25 mouse cellular contexts compared by ENCODE assay signal in genomic region chr10:13113641-13114040, GRCm38 (mm10). TPM values are rescaled to one million over a fixed set of nuclear protein-coding genes. Genes with fewer than 3 reads are reported as not detected.
DNase-seq lines count a peak whose midpoint lies in the region; ATAC-seq lines count a peak whose summit lies in the region.
"Had no signal": no experiment of that assay in that cellular context is flagged by ENCODE, and none has a peak within 500 bp of the region (broad histone marks: within the 10 kb centered on the region; RNA-seq: fewer than 3 reads in every experiment).

No protein-coding gene starts in this region.

- 75% methylated on average over 4 of the region's 4 CpGs for WGBS in hindbrain, embryonic 10.5 days
- WGBS in hindbrain, embryonic 14.5 days: 81% methylated on average over 4 of the region's 4 CpGs
- 77% methylated on average over 4 of the region's 4 CpGs for WGBS in midbrain, embryonic 10.5 days
- WGBS in midbrain, embryonic 15.5 days: 67% methylated on average over 4 of the region's 4 CpGs
- 82% methylated on average over 4 of the region's 4 CpGs for WGBS in embryonic facial prominence, embryonic 10.5 days

- H3K4me3 ChIP-seq in hindbrain, embryonic 10.5 days: peak overlapping the region; percentile 7; the same call in 1 of the 2 replicates
- no peak overlapping the region for H3K4me3 ChIP-seq in hindbrain, embryonic 14.5 days (replicated peaks; ENCODE audit: low read length)
- peak overlapping the region; percentile 35; the same call in 1 of the 2 replicates for H3K4me3 ChIP-seq in midbrain, embryonic 10.5 days
- no peak overlapping the region for H3K4me3 ChIP-seq in midbrain, embryonic 15.5 days
- no peak overlapping the region for H3K4me3 ChIP-seq in embryonic facial prominence, embryonic 10.5 days
- H3K4me3 ChIP-seq: embryonic facial prominence, embryonic 12.5 days; forebrain, embryonic 12.5 days; heart, embryonic 13.5 days; left cerebral cortex, adult 2 months had no signal

- H3K27me3 ChIP-seq in hindbrain, embryonic 10.5 days (ENCODE audit: insufficient read depth, poor library complexity, severe bottlenecking): no peaks in the 10 kb centered on the region
- no peaks in the 10 kb centered on the region for H3K27me3 ChIP-seq in hindbrain, embryonic 14.5 days (ENCODE audit: control insufficient read depth, insufficient read depth, low read length)
- no peaks in the 10 kb centered on the region for H3K27me3 ChIP-seq in midbrain, embryonic 10.5 days (ENCODE audit: low read depth, poor library complexity, severe bottlenecking)
- no peaks in the 10 kb centered on the region for H3K27me3 ChIP-seq in midbrain, embryonic 15.5 days (replicated peaks)
- no peaks in the 10 kb centered on the region for H3K27me3 ChIP-seq in embryonic facial prominence, embryonic 10.5 days (replicated peaks; ENCODE audit: low read depth, poor library complexity, severe bottlenecking)
- H3K27me3 ChIP-seq: embryonic facial prominence, embryonic 12.5 days; forebrain, embryonic 12.5 days; heart, embryonic 13.5 days had no signal

- H3K4me2 ChIP-seq in hindbrain, embryonic 14.5 days (replicated peaks): no peak overlapping the region
- no peak overlapping the region for H3K4me2 ChIP-seq in midbrain, embryonic 15.5 days
- H3K4me2 ChIP-seq: embryonic facial prominence, embryonic 12.5 days; forebrain, embryonic 12.5 days; heart, embryonic 13.5 days had no signal

- H3K36me3 ChIP-seq in hindbrain, embryonic 10.5 days: peaks cover 5% of the 10 kb centered on the region; the same call in 1 of the 2 replicates
- H3K36me3 ChIP-seq in hindbrain, embryonic 14.5 days (replicated peaks; ENCODE audit: control insufficient read depth, insufficient read depth): no peaks in the 10 kb centered on the region
- peaks cover 18% of the 10 kb centered on the region for H3K36me3 ChIP-seq in midbrain, embryonic 10.5 days
- no peaks in the 10 kb centered on the region for H3K36me3 ChIP-seq in midbrain, embryonic 15.5 days (replicated peaks)
- H3K36me3 ChIP-seq in embryonic facial prominence, embryonic 10.5 days (replicated peaks): peaks cover 4% of the 10 kb centered on the region; the same call in 1 of the 2 replicates
- H3K36me3 ChIP-seq: embryonic facial prominence, embryonic 12.5 days; forebrain, embryonic 12.5 days had no signal

- no peak for DNase-seq in hindbrain, embryonic 10.5 days (ENCODE audit: low spot score)
- DNase-seq in hindbrain, embryonic 14.5 days (ENCODE audit: low spot score): no peak
- peak; percentile 14 for DNase-seq in midbrain, embryonic 10.5 days (ENCODE audit: low spot score)
- DNase-seq in R1 (ENCODE audit: low read depth, low spot score): peak; percentile 28
- DNase-seq in embryonic facial prominence, embryonic 10.5 days (ENCODE audit: low spot score): no peak
- DNase-seq in yolk sac, embryonic 10.5 days (ENCODE audit: low spot score): no peak
- DNase-seq: adrenal gland, adult 8-10 months; cerebellum, adult 11-12 months; cerebellum, postnatal 10 days; gastrocnemius, postnatal 36 days; heart, postnatal 36 days; kidney, adult 11 months; layer of hippocampus, adult 9-11 months; liver; right cerebral cortex, postnatal 14 days; thymus, postnatal 14 days had no signal

- no peak overlapping the region for H3K9ac ChIP-seq in hindbrain, embryonic 14.5 days
- no peak overlapping the region for H3K9ac ChIP-seq in midbrain, embryonic 15.5 days
- H3K9ac ChIP-seq: embryonic facial prominence, embryonic 12.5 days; forebrain, embryonic 12.5 days had no signal

- no peaks in the 10 kb centered on the region for H3K9me3 ChIP-seq in hindbrain, embryonic 10.5 days
- H3K9me3 ChIP-seq in hindbrain, embryonic 14.5 days (ENCODE audit: control insufficient read depth, low read length): no peaks in the 10 kb centered on the region
- no peaks in the 10 kb centered on the region for H3K9me3 ChIP-seq in midbrain, embryonic 10.5 days (replicated peaks)
- no peaks in the 10 kb centered on the region for H3K9me3 ChIP-seq in midbrain, embryonic 15.5 days
- H3K9me3 ChIP-seq in embryonic facial prominence, embryonic 10.5 days: no peaks in the 10 kb centered on the region
- H3K9me3 ChIP-seq: embryonic facial prominence, embryonic 12.5 days; forebrain, embryonic 12.5 days; heart, embryonic 13.5 days had no signal

- H3K27ac ChIP-seq in hindbrain, embryonic 10.5 days: peak overlapping the region; percentile 84
- no peak overlapping the region for H3K27ac ChIP-seq in hindbrain, embryonic 14.5 days
- peak overlapping the region; percentile 90 for H3K27ac ChIP-seq in midbrain, embryonic 10.5 days (replicated peaks)
- H3K27ac ChIP-seq in midbrain, embryonic 15.5 days: no peak overlapping the region
- H3K27ac ChIP-seq in embryonic facial prominence, embryonic 10.5 days (replicated peaks): peak overlapping the region; percentile 26
- H3K27ac ChIP-seq: embryonic facial prominence, embryonic 12.5 days; left cerebral cortex, adult 2 months; macrophage had no signal

- H3K4me1 ChIP-seq in hindbrain, embryonic 10.5 days (replicated peaks): peaks cover 95% of the 10 kb centered on the region
- H3K4me1 ChIP-seq in hindbrain, embryonic 14.5 days (replicated peaks; ENCODE audit: control insufficient read depth, insufficient read depth, low read length): peaks cover 29% of the 10 kb centered on the region
- peaks cover 96% of the 10 kb centered on the region for H3K4me1 ChIP-seq in midbrain, embryonic 10.5 days
- peaks cover 19% of the 10 kb centered on the region for H3K4me1 ChIP-seq in midbrain, embryonic 15.5 days
- H3K4me1 ChIP-seq in embryonic facial prominence, embryonic 10.5 days: peaks cover 85% of the 10 kb centered on the region

- no peak for ATAC-seq in hindbrain, embryonic 14.5 days (ENCODE audit: low FRiP score)
- no peak for ATAC-seq in midbrain, embryonic 15.5 days (replicated peaks)
- ATAC-seq: activated CD4-positive, CD25-positive, alpha-beta regulatory T cell, adult 4 months; hindbrain, embryonic 16.5 days; lung, postnatal 0 days had no signal

RNA-seq across cellular contexts. Expression of gene Plagl1, which starts 53.3 kb away (rescaled TPM):
- polyA plus RNA-seq in hindbrain, embryonic 10.5 days (2016; fragmentation: Nextera tagmentation; extraction: Ambion mirVana): 56.1 and 59.4 TPM in 2 replicates
- 40.8 and 44.1 TPM in 2 replicates for polyA plus RNA-seq in hindbrain, embryonic 14.5 days (2014; fragmentation: Nextera tagmentation; extraction: Ambion mirVana)
- polyA plus RNA-seq in midbrain, embryonic 10.5 days (2016; fragmentation: Nextera tagmentation; extraction: Ambion mirVana): 65.6 and 82.0 TPM in 2 replicates
- 34.7 and 36.2 TPM in 2 replicates for polyA plus RNA-seq in midbrain, embryonic 15.5 days (2015; fragmentation: Nextera tagmentation; extraction: Ambion mirVana)
- 69.6 and 77.8 TPM in 2 replicates for polyA plus RNA-seq in embryonic facial prominence, embryonic 10.5 days (2016; fragmentation: Nextera tagmentation; extraction: Ambion mirVana)

Comparison
In these comparisons a context has a peak if more than half of its experiments do, and no peak if none do; other contexts are left out.
1. H3K27ac ChIP-seq: peak in hindbrain, embryonic 10.5 days (single experiment), midbrain, embryonic 10.5 days (single experiment) and embryonic facial prominence, embryonic 10.5 days (single experiment); none in hindbrain, embryonic 14.5 days (single experiment) and midbrain, embryonic 15.5 days (single experiment).
2. H3K4me3 ChIP-seq: peak in hindbrain, embryonic 10.5 days (single experiment) and midbrain, embryonic 10.5 days (single experiment); none in hindbrain, embryonic 14.5 days (single experiment), midbrain, embryonic 15.5 days (single experiment) and embryonic facial prominence, embryonic 10.5 days (single experiment).
3. DNase-seq: peak in midbrain, embryonic 10.5 days (single experiment) and R1 (single experiment); none in hindbrain, embryonic 10.5 days (single experiment), hindbrain, embryonic 14.5 days (single experiment), embryonic facial prominence, embryonic 10.5 days (single experiment) and yolk sac, embryonic 10.5 days (single experiment).